Mouse (Mus musculus): ENCODE results near the gene Tsfm.

Tsfm gene

GRCm38 (mm10) chr10:126962271-126962965, 68.2 kb downstream of the Tsfm start:
- no peak for DNase-seq (ENCODE audit: low read depth, low spot score)

DNA sequence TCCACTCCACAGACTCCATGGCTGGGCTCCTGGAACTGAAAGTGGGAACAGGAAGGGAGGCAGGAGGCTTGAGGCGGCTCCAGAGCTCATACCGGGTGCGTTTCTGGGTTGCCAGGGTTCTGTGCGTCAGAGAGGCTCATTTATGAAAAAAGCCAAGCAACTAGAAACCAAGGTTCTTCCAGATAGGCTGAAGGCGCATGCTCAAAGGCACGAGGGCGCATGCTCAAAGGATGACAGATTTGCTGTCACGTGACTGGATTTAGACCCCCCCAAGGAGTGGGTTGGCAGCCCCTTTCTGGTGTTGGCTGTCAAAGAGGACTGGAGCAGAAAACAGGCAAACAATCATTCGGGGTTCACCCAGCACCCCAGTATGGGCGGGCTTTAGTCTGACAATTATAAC, 68.9 kb downstream of the Tsfm start:
- DNase-seq (ENCODE audit: low read depth, low spot score), result no peak
